Mouse (Mus musculus) cerebellum, adult 2 months (tissue): ENCODE data around the gene Tnik.

Experiments used
- CTCF ChIP-seq: fragments of 200-500 bp; IDR thresholded peaks from 2 replicates; pipeline ENCODE4 v1.5.1; 2011; ENCODE audit warnings: low read depth, mild to moderate bottlenecking, control low read depth, low read length, moderate library complexity, borderline replicate concordance; ENCODE audit not compliant: insufficient read depth
- POLR2A ChIP-seq: fragments of 200-500 bp; IDR thresholded peaks from 2 replicates; pipeline ENCODE4 v1.6.1; 2011; ENCODE audit warnings: low read length, control low read depth, borderline replicate concordance; ENCODE audit not compliant: insufficient read depth

DNA sequence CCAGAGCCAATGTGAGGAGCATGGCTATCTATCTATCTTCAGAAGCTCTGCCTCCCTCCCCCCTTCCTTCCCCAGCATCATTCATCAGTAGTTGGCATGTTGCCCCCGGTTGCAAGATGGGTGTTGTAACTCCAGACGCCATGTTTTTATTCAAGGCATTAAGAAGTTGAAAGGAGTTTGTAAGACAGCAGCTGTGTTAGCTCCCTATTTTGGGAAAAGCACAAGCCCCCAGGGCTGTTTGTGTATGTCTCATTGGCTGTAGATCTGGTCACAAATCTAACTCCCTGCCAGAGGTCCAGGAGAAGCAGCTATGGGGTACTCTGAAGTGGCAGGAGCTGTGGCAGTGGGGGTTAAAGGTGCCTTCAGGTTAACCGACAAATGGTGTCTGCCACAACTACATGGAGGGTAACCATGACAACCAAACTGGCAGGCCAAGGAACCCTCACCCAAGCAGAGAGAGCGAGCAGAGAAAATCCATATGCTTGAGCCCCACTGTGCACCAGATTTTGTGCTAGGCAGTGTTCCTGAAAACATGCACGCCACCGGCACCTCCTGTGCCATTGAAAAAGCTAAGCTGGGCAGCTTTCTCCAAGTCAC lies 287.6 kb downstream of the Tnik start:
- TF ChIP-seq POLR2A = no peak
- TF ChIP-seq CTCF = no peak
